Mouse (Mus musculus) liver, adult 2 months (tissue): ENCODE results near the gene Pck2.

Experiments
- CTCF ChIP-seq: fragments of 200-500 bp; IDR thresholded peaks from 2 replicates; pipeline ENCODE4 v1.5.1; 2011; ENCODE audit warnings: low read depth, low read length, control low read depth
- POLR2A ChIP-seq: fragments of 200-500 bp; IDR thresholded peaks from 2 replicates; pipeline ENCODE4 v1.6.1; 2011; ENCODE audit warnings: low read length, control low read depth; ENCODE audit not compliant: insufficient read depth; ENCODE audit errors: extremely low read depth

- TF ChIP-seq CTCF (no peak), POLR2A (no peak)
Observed at GRCm38 (mm10) chr14:55555788-55556187, 15.7 kb downstream of the Pck2 start.
